Mouse (Mus musculus): Measurements from ENCODE around the gene Phip. TPM values are rescaled to one million over a fixed set of nuclear protein-coding genes. Genes with fewer than 3 reads are reported as not detected.

The Phip gene
- total RNA-seq, 2 experiments from 2014 or later, result 59.0 to 62.9 TPM

- no peak for DNase-seq (ENCODE audit: low spot score in 2 of 2)
Measured at GRCm38 (mm10) chr9:82884177-82884576, 91.1 kb downstream of the Phip start.

- DNase-seq (ENCODE audit: low spot score in 2 of 2), result no peak
Measured at GRCm38 (mm10) chr9:82877078-82877477, 98.2 kb downstream of the Phip start.

GRCm38 (mm10) chr9:82867698-82868097 lies 107.6 kb downstream of the Phip start:
- DNase-seq (ENCODE audit: low spot score in 2 of 2), result no peak

- no peak for DNase-seq (ENCODE audit: low spot score in 2 of 2)
Measured at GRCm38 (mm10) chr9:82866121-82866520, 109.2 kb downstream of the Phip start.

GRCm38 (mm10) chr9:82861775-82862430 lies 113.4 kb downstream of the Phip start:
- DNase-seq (ENCODE audit: low spot score in 2 of 2), result no peak

GRCm38 (mm10) chr9:82861316-82861715 lies 114.0 kb downstream of the Phip start:
- DNase-seq (ENCODE audit: low spot score in 2 of 2), result no peak

GRCm38 (mm10) chr9:82860805-82861204 lies 114.5 kb downstream of the Phip start:
- no peak for DNase-seq (ENCODE audit: low spot score in 2 of 2)

GRCm38 (mm10) chr9:82856241-82856640 lies 119.1 kb downstream of the Phip start:
- DNase-seq (ENCODE audit: low spot score in 2 of 2), result peak in 1 of 2 experiments; percentile 38

GRCm38 (mm10) chr9:82854973-82855614 lies 120.2 kb downstream of the Phip start:
- DNase-seq (ENCODE audit: low spot score in 2 of 2), result peak; percentile 29 to 34

GRCm38 (mm10) chr9:82854040-82854439 lies 121.3 kb downstream of the Phip start:
- no peak for DNase-seq (ENCODE audit: low spot score in 2 of 2)

GRCm38 (mm10) chr9:82842671-82843070 lies 132.6 kb downstream of the Phip start:
- no peak for DNase-seq (ENCODE audit: low spot score in 2 of 2)

GRCm38 (mm10) chr9:82835921-82836320 lies 139.4 kb downstream of the Phip start:
- DNase-seq (ENCODE audit: low spot score in 2 of 2), result no peak

GRCm38 (mm10) chr9:82831891-82832290 lies 143.4 kb downstream of the Phip start:
- no peak for DNase-seq (ENCODE audit: low spot score in 2 of 2)

- DNase-seq (ENCODE audit: low spot score in 2 of 2), result peak; percentile 90 to 93
Measured at GRCm38 (mm10) chr9:82829693-82830430, 145.5 kb downstream of the Phip start.

- DNase-seq (ENCODE audit: low spot score in 2 of 2), result no peak
Measured at GRCm38 (mm10) chr9:82829007-82829689, 146.2 kb downstream of the Phip start, which contains the start of gene Irak1bp1. Irak1bp1 (plus strand) TSS chr9:82829540.

- no peak for DNase-seq (ENCODE audit: low spot score in 2 of 2)
Measured at GRCm38 (mm10) chr9:82826426-82826825, 148.9 kb downstream of the Phip start.

Other genes with a start within 250 kb of the Phip start
- gene Irak1bp1, start 146.0 kb downstream of the Phip start, total RNA-seq (2021), result 10 to 100 TPM; 20.8 to 22.2 TPM
- 100 to 1,000 TPM; 108 to 116 TPM for gene Hmgn3, start 171.2 kb upstream of the Phip start, total RNA-seq (2021)